Mouse (Mus musculus) lung, postnatal 4 days (tissue): ENCODE data around the gene Cbr3.

ENCODE experiments used
- DNase-seq, 2 experiments: peaks; one replicate each; pipeline ENCODE4 v3.0.0; 2021

The Cbr3 gene

DNA sequence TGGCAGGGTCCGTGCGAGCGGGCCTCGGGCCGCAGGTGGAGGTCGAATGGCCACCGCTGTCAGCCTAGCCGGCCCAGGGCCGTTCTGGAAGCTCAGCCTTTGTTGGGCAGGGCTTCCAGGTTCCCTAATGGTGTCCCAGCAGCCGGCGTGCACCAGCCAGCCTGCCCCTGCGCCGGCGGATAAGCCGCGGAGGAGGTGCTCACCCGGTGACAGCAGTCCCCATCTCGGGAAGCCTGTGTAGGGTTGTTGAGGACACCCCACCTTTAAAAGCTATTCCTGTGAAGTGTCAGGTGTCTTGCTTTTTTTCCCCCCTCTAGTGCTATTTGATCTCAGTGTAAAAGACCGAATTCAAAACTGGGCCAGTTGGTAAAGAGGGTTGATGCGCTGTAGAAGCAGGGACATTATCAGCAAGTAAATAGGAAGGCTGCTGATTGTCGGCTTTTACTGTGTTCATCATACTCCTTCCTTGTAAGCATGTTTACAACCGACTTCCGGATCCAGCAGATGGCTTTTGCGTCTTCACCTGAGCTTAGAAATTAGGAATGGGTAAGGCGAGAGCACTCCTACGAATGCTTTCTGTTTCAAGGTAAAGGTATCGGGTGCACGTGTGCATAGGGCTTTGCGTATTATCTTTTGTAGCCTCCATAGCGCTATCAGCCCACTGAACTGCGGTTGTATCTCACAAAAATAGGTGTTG, 29.3 kb downstream of the Cbr3 start:
- no peak for DNase-seq

DNA sequence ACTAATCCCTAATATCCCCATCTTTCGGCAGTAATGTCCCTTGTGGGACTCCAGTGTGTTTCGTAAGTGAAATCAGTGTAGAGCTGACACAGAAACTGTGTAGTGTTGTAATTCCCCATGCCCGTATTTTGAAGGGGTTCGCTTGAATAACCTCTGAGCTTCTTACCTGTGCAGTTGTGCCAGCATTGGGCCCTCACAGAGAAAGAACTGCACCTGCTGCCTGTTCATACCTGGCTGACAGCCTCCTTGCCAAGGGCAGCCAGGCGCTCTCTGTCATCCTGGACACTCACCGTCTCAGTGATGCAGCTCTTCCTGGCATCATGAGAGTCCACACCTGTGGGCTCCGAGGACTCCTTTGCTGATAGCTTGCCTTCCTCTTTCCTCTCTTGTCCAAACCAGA, 30.0 kb downstream of the Cbr3 start:
- no peak for DNase-seq

GRCm38 (mm10) chr16:93714426-93714825, 31.4 kb downstream of the Cbr3 start:
- DNase-seq, result no peak

- no peak for DNase-seq
Measured at GRCm38 (mm10) chr16:93715826-93716225, 32.8 kb downstream of the Cbr3 start.

GRCm38 (mm10) chr16:93717299-93717703, 34.3 kb downstream of the Cbr3 start:
- DNase-seq, result peak; percentile 82 to 89

DNA sequence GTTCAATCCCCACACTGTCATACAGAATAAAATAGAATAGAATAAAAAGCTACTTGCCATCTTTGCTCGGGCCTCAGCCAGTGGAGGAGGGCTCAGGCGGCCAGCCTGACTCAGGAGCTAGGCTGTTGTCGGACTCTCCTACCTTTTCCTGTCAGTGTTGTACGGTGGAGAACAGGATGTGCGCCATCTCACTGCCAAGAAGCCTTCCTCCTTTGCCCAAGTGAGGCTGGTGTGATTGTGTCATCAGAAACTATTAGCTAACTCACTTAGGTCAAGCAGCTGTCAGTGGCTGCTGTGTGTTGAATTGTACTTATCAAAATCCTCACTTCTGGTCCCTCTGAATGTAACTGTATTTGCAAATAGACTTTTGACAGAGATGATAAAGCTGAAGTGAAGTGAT, 38.8 kb downstream of the Cbr3 start:
- DNase-seq, result peak; percentile 49 to 55

DNA sequence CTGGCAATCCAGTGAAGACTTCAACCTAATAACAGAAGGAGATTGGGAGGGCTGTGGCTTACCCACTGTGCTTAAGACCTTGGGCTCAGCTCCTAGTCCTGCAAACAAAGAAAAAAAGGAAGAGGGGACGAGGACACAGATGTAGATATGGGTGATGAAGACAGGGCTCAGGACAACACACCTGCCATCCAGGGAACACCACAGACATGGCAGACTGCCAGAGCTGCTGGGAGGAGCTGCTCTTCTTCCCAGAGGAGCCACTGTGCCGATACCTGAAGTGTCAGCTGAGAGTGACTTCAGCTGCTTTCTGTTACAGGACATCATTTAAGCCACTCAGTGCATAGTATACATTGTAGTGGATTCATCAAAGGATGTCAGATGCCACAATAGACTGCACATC, 39.5 kb downstream of the Cbr3 start:
- DNase-seq, result no peak

DNA sequence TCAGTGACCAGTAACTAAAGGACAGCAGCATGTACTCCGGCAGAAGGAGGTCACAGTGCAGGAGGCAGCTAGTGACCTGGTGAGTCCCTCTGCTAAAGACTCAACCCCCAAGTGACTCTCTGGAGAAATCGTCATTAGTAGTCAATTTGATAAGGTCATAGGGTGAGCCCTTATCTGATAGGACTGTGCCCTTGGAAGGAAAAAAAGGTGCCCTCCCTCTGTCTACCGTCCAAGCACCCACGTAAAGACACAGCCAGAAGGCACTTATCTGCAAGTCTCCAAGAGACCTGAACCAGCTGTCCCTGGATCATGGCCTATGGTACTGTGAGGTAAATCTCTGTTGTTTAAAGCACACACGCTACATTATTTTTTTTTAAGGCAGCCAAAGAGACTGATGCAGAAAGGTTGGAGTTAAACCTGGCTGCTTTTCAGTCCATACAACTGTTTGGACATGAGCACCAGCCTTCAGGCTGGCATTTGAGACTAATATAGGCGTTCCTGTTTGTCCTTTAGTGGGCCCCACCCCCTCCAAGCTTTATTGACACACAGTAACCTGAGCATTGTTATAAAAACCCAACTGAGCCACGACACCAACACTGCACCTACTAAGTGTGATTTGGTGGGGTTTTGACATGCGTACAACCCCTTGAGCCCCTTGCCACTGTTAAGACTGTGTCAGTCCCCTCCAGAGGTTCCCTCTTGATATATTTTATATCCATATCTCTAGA, 42.6 kb downstream of the Cbr3 start:
- DNase-seq, result no peak

DNA sequence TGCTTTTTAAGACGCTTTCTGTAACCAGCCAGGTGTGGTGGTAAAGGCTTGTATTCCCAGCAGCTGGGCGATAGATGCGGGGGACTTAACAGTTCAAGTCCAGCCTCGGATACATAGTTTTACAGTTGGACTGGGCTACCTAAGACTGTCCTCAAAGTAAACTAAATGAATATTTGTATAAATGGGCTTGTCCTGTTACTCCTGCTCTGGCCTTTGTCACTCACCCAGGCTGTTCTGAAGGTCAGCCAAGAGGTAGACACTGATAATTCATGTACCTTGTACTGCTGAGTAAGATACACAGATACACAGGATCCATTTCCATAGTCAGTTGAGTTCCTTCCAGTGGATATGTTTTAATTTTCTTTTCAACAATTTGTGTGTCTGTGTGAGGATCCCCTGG, 43.2 kb downstream of the Cbr3 start:
- no peak for DNase-seq

DNA sequence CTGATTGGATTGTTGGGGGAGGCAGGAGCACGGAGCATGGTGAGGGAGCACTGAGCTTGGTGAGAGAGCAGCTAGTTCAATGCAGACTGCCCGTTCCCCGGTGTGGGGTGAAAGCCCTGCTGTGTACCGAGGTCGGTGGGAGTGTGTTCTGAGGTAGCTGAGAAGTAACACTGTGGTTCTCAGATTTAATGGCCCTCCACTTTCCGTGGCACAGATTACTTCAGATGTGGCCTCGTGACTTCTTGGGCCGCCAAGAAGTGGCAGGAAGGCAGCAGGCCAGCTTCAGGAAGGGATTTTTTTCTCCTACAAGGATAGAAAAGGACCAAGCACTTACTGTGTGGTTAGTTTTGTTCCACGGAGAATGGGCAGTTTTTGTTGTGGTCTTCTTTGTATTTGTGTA, 45.7 kb downstream of the Cbr3 start:
- DNase-seq, result peak in 1 of 2 experiments; percentile 47

DNA sequence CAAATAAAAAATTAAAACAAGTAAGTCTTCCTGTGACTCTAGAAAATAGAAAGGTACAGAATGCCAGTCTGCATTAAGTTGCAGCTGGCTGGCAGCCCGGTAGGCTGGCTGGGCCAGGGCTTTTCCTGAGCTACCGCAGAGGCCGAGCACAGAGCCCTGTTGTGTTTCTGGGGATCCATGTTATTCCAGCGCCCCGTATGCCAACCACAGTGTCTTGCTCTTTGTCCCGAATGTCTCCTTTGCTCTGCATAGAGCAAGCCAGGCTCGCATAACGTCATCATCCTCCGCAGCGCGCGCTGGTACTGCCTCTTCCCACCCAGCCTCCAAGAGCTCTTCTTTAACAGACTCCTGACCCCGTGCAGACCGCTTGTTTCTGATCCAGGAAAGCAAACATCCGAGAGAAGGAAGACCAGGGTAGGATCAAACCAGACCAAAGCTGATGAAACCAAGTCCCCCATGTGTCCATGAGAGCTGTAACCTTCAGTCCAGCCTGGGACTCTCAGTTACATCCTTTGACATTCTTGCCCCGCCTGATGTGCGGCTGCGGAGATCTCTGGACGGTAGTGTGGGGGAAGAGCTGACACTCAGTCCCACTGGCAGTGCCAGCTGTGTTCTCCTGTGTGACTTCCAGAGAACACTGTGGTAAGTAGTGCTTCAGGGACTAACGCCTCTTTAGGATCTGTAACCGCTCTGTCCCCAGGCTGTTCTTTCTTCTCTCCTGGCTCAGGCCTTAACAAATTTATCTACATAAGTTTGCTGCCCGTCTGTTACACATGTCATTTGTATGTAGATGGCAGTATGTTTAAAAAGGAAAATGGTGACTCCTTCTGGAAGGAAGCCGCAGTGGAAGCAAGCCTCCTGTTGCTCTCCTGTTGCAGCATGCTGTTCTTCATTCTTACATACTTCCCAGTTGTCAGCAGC, 47.0 kb downstream of the Cbr3 start:
- no peak for DNase-seq

DNA sequence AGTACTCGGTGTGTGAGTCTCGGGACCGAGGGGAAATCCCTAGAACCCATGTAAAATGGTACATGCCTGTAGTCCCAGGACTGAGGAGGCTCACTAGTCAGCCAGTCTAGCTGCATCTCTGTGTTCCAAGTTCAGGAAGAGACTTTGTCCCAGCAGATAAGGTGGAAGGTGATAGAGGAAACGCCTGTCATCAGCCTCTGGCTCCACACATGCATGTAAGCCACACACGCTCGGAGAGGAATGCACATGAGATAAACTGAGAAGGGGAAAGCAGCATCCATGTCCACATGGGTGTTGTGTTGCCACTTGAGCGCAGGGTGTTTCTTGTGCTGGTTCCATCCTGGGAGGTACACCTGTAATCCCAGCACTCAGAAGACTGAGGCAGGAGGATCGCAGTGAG, 48.3 kb downstream of the Cbr3 start:
- DNase-seq, result no peak

DNA sequence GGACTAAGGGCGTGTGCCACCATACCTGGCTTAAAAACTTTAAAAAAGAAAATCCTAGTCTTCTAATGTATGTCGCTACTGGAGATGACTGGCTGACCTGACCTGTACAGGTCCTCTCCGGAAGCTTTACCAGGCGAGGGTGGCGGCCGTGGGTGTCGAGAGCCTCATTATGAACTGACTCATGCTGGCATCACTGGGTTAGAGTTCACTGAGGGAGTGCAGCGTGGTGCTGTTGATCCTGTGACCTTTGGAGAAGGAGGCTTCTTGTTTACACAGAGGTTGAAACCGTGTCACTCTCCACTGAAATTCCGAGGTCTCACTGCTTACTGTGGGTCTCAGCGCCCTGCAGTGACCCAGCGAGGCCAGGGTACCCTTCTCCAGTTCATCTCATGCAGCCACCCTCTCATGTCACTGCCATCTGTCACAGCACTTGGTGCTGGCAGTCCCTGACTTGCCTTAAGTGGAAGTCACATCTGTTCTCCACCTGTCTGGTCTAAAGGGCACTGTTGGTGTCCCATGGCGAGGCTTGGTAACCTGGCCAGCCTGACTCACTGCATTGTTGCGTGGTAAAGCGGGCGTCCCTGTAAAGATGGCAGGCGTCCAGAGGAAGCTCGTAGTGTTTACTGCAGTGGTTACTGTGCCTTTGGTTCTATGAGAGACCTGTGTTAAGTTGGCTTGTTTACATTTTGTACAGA, 50.0 kb downstream of the Cbr3 start:
- peak in 1 of 2 experiments; percentile 43 for DNase-seq

- DNase-seq, result no peak
Measured at GRCm38 (mm10) chr16:93739251-93739650, 56.2 kb downstream of the Cbr3 start.
